ENCODE assay signal across 8 mouse cellular contexts in genomic region chr13:109547006-109547587, GRCm38 (mm10).
A peak's percentile ranks its signal among the peaks of the same experiment; 100 is the strongest.
DNase-seq lines count a peak whose midpoint lies in the region; ATAC-seq and TF ChIP-seq lines count a peak whose summit lies in the region.

No protein-coding gene starts in this region.

- H3K27ac ChIP-seq in gastrocnemius, adult 2 months = peak overlapping the region; percentile 70; the same call in 1 of the 2 replicates

- peak overlapping the region; percentile 61 for H3K4me3 ChIP-seq in gastrocnemius, adult 2 months

- no peak for TF ChIP-seq CTCF in gastrocnemius, adult 2 months (IDR thresholded peaks at IDR 0.05)

- ATAC-seq in activated CD4-positive, CD25-positive, alpha-beta regulatory T cell, adult 4 months = peak; percentile 6

- DNase-seq in gastrocnemius, adult 2 months = peak; percentile 26
- no peak for DNase-seq in gastrocnemius, postnatal 14 days
- DNase-seq in CD4-positive helper T cell, adult 2 months (ENCODE audit: low read depth, low spot score) = peak; percentile 20
- peak; percentile 34 to 42 for DNase-seq in kidney, postnatal 25 days
- DNase-seq in spleen, postnatal 4 days (ENCODE audit: low spot score in 2 of 2) = no peak
- no peak for DNase-seq in heart, adult 11 months
- DNase-seq in layer of hippocampus, adult 9-11 months = no peak

- intact Hi-C loops in gastrocnemius, adult 2 months (cut with DNase I) = loop anchor here (1.0 to 10.0 kb wide), 4 partner anchors 102 to 318 kb away; no protein-coding TSS in a partner anchor
- intact Hi-C loops in gastrocnemius, postnatal 14 days (cut with DNase I; ENCODE audit: low total_unique reads) = loop anchor here (10.0 kb wide), 2 partner anchors 202 to 312 kb away; no protein-coding TSS in a partner anchor

Comparison
In these comparisons a context has a peak if more than half of its experiments do, and no peak if none do; other contexts are left out.
1. DNase-seq: peak in gastrocnemius, adult 2 months (single experiment), CD4-positive helper T cell, adult 2 months (single experiment) and kidney, postnatal 25 days (2 of 2); none in gastrocnemius, postnatal 14 days (single experiment), spleen, postnatal 4 days (0 of 2), heart, adult 11 months (single experiment) and layer of hippocampus, adult 9-11 months (single experiment).